Mouse (Mus musculus): Measurements from ENCODE around the gene Chdh. TPM values are rescaled to one million over a fixed set of nuclear protein-coding genes. Genes with fewer than 3 reads are reported as not detected.

The Chdh gene
- polyA plus RNA-seq, 1 experiment from 2014 or later = 1.6 TPM

GRCm38 (mm10) chr14:30068566-30068965 is 59.7 kb downstream of the Chdh start:
- Histone ChIP-seq H3K4me2 (replicated peaks) (no peak overlapping the region), H3K27ac (replicated peaks) (no peak overlapping the region), H3K4me3 (replicated peaks) (no peak overlapping the region), H3K4me1 (no peaks in the 10 kb centered on the region), H3K36me3 (no peaks in the 10 kb centered on the region; the same call in 1 of the 2 replicates), H3K9me3 (replicated peaks) (no peaks in the 10 kb centered on the region), H3K27me3 (no peaks in the 10 kb centered on the region), H3K9ac (no peak overlapping the region)
- no peak for ATAC-seq (ENCODE audit: insufficient number of reproducible peaks, low FRiP score, low TSS enrichment, low read depth)
- WGBS = 54% methylated on average over 3 of the region's 3 CpGs

GRCm38 (mm10) chr14:30075268-30075887 is 66.6 kb downstream of the Chdh start:
- H3K36me3 ChIP-seq = peaks cover 6% of the 10 kb centered on the region; the same call in 1 of the 2 replicates
- H3K9ac ChIP-seq = no peak overlapping the region
- peaks cover 4% of the 10 kb centered on the region; the same call in 1 of the 2 replicates for H3K4me1 ChIP-seq
- ATAC-seq (ENCODE audit: insufficient number of reproducible peaks, low FRiP score, low TSS enrichment, low read depth) = no peak
- no peaks in the 10 kb centered on the region for H3K9me3 ChIP-seq (replicated peaks)
- WGBS = 76% methylated on average over 7 of the region's 7 CpGs
- no peak overlapping the region for H3K4me3 ChIP-seq (replicated peaks)
- no peak overlapping the region for H3K4me2 ChIP-seq (replicated peaks)
- no peak overlapping the region for H3K27ac ChIP-seq (replicated peaks)
- no peaks in the 10 kb centered on the region for H3K27me3 ChIP-seq

- no peak overlapping the region for H3K27ac ChIP-seq (replicated peaks)
- no peak overlapping the region for H3K4me3 ChIP-seq (replicated peaks)
- no peaks in the 10 kb centered on the region for H3K27me3 ChIP-seq
- ATAC-seq (ENCODE audit: insufficient number of reproducible peaks, low FRiP score, low TSS enrichment, low read depth) = peak; percentile 51; the same call in 1 of the 2 replicates
- 0 out of 2 replicates have a peak, but pooled peaks cover 6% of the 10 kb centered on the region for H3K36me3 ChIP-seq
- 68% methylated on average over 15 of the region's 15 CpGs for WGBS
- H3K4me2 ChIP-seq (replicated peaks) = no peak overlapping the region
- H3K9ac ChIP-seq = no peak overlapping the region
- H3K9me3 ChIP-seq (replicated peaks) = no peaks in the 10 kb centered on the region
- H3K4me1 ChIP-seq = peaks cover 11% of the 10 kb centered on the region
Observed at GRCm38 (mm10) chr14:30078115-30078808, 69.4 kb downstream of the Chdh start.

GRCm38 (mm10) chr14:30079729-30080128 is 70.9 kb downstream of the Chdh start:
- Histone ChIP-seq H3K36me3 (0 out of 2 replicates have a peak, but pooled peaks cover 6% of the 10 kb centered on the region), H3K27me3 (no peaks in the 10 kb centered on the region), H3K4me2 (replicated peaks) (no peak overlapping the region), H3K27ac (replicated peaks) (no peak overlapping the region), H3K9me3 (replicated peaks) (no peaks in the 10 kb centered on the region), H3K9ac (no peak overlapping the region), H3K4me3 (replicated peaks) (no peak overlapping the region), H3K4me1 (peaks cover 11% of the 10 kb centered on the region)
- ATAC-seq (ENCODE audit: insufficient number of reproducible peaks, low FRiP score, low TSS enrichment, low read depth) = no peak
- WGBS = 63% methylated on average over 4 of the region's 4 CpGs

Small RNAs within 50 kb of the gene (microRNA-seq; reads per million reads assigned to microRNA genes)
- gene Mir6947 (ENCODE audit: borderline number of aligned reads) = not detected

Other genes with a start within 250 kb of the Chdh start
- 318 and 334 TPM in 2 replicates for gene Selenok, start 40.7 kb upstream of the Chdh start, polyA plus RNA-seq (2015; fragmentation: Nextera tagmentation; extraction: Ambion mirVana)
- gene Actr8, start 30.7 kb upstream of the Chdh start, polyA plus RNA-seq (2015; fragmentation: Nextera tagmentation; extraction: Ambion mirVana) = 62.2 and 67.7 TPM in 2 replicates
- 2.2 TPM in 2 replicates for gene Il17rb, start 127 bp upstream of the Chdh start, polyA plus RNA-seq (2015; fragmentation: Nextera tagmentation; extraction: Ambion mirVana)